Mouse (Mus musculus) cerebellum, postnatal 36 days (tissue): Measurements from ENCODE around the gene Xkr7.

ENCODE experiments used
- DNase-seq, 2 experiments: peaks; one replicate each; pipeline ENCODE4 v3.0.0; 2021 to 2022; ENCODE audit warnings: mixed read lengths in 2 of 2

Xkr7 gene

DNA sequence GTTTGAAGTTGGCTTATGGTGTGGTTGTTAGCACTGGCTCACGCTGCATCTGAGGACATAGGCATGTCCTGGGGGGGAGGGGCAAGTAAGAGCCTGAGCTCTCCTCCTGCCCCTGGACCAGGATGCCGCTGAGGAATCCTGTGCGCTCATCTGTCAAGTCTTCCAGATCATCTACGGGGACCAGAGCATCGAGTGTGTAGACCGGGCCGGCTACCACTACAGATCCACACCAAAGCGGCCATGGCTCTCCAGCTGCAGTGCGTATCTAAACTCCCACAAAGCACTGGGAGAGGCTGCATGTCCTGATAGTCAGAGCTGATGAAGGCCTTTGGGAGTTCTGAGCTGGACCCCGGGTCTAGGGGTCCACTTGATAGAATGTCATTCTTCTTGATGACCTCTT lies 43.0 kb downstream of the Xkr7 start:
- no peak for DNase-seq

- DNase-seq, result no peak
Measured at GRCm38 (mm10) chr2:153075961-153076360, 44.3 kb downstream of the Xkr7 start.

DNA sequence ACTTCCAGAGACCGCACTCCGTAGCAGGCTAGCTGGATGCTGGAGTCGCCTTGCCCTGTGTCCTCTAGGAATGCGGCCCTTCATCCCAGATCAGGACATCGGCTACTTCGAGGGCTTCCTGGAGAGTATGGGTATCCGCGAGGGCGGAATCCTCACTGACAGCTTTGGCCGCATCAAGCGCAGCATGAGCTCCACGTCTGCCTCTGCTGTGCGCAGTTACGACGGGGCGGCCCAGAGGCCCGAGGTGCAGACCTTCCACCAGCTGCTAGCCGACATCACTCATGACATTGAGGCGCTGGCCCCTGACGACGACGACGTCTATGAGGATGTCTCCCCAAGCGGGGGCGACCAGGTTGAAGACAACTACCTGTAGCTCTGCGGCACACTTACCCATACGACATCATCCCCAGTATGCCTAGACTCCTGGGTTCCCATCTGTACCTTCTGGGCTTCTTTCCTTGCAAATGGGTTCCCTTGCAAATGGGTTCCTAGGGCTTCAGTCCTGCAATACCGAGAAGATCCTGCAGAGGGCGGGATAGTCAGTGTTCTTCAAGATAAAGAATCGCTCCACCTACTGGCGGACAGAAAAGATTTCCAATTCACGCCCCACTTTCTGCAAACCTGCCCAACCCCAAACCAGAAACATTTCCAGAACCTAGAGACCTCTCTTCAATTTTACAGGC lies 49.3 kb downstream of the Xkr7 start:
- peak; percentile 81 to 89 for DNase-seq

GRCm38 (mm10) chr2:153081866-153082265 lies 50.2 kb downstream of the Xkr7 start:
- no peak for DNase-seq

- DNase-seq, result no peak
Measured at GRCm38 (mm10) chr2:153083275-153083674, 51.6 kb downstream of the Xkr7 start.

DNA sequence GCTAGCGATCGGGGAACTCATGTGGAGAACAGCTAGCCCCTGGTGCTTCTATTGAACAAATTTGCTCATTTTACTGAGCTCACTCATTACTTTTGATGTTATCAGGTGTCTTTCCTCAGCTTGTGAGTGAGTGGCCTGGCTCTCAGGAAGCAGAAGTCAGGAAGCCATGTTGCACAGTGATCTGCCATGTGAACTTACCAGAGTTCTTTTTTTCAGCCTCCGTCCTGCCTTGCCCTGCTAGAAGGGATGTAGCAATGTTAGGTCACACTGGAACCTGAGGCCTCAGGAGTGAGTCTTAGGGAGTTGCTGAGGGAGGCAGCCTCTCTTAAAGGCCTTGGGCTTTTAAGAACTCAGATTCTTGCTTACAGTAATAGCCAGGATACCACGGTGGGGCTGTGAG lies 52.2 kb downstream of the Xkr7 start:
- no peak for DNase-seq

GRCm38 (mm10) chr2:153084261-153084976 lies 52.8 kb downstream of the Xkr7 start:
- no peak for DNase-seq

DNA sequence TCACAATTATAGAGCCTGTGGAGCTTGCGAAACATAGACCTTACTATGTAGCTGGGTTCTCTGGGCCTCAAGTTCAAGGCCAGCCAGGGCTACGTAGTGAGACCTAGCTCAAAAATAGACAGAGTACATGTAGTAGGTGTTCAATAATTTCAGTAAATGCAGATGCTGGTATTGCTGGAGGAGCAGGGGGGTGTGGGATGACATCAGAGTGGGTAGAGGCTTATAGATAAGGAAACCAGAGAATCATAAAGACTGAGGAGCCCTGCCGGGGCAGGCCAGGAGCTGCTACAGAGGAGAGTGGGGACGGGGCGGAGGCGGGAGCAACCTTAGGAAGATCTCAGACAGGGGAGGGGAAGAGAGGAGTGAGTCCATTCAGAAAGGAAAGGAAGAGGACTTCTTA lies 53.9 kb downstream of the Xkr7 start:
- DNase-seq, result no peak

DNA sequence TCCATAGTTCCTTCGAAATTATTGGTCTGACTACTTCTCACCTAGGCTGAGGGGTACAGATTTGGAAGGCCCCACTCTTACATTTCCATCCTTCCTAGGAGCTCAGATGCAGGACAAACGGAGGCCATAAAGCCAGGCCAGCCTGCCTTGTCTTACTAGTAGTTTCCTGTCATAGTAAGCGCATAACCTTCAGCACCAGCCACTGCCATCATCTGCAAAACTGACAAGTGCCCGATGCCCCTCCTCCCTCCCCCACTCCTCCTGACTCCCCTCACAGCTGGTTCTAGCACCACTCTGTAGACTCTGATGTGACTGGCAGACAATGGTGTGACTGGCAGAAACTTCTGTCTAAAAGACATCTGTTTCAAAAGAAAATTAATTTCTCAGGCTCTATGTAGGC lies 54.5 kb downstream of the Xkr7 start:
- no peak for DNase-seq

DNA sequence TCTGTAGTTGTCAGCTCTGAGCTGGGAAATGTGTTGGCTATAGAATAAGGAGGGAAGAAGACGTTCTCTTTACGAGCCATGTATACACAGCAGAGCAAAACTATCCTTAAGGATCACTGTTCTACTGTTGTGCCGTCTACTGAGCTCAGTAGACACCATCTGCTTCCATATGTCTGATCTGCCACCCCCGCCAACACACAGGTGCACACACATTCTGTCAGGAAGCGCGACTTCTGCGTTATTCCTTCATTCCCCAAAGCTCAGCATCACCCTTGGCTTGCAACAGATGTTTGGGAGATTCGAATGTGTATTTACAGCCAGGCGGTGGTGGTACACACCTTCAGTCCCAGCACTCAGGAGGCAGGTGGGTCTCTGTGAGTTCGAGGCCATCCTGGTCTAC lies 55.4 kb downstream of the Xkr7 start:
- DNase-seq, result no peak

- DNase-seq, result no peak
Measured at GRCm38 (mm10) chr2:153089316-153089715, 57.7 kb downstream of the Xkr7 start.

DNA sequence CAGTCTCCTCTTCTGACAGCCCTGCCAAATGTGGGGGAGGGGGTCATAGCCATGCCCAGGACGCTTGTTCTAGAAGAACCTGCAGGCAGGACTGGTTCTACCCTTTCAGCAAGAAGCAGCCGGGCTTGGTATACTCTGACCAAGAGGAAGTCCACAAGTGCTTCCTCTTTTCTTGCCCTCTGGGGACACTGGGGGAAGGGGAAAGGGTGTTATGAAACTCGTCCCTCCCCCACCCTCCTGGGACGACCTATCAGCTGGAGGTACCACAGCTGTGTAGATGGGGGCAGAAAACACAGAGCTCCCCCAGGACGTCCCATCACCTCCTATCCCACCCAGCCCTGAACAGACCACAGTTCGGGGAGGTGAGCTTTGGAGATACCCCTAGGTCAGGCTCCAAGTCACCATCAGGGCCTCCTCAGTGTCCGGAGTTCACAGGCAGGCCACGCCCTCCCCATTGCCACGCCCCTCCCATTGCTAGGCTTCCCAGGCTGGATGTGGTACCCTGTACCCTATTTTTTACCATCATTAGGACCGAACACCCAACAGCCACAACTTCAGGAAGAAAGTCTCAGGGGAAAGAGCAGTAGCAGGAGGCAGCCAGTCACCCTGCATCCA lies 59.0 kb downstream of the Xkr7 start:
- DNase-seq, result no peak
